Mouse (Mus musculus) small intestine, adult 2 months (tissue): Measurements from ENCODE around the gene Pde3a.

Experiments used
- CTCF ChIP-seq: fragments of 200-500 bp; IDR thresholded peaks from 2 replicates; pipeline ENCODE4 v1.5.1; 2012; ENCODE audit warnings: low read depth, mild to moderate bottlenecking, control low read depth, inconsistent platforms, low read length, moderate library complexity, mixed read lengths; ENCODE audit not compliant: insufficient replicate concordance, insufficient read length; ENCODE audit errors: extremely low read depth
- POLR2A ChIP-seq: fragments of 200-500 bp; IDR thresholded peaks from 2 replicates; pipeline ENCODE4 v1.6.1; 2012; ENCODE audit warnings: low read depth, mild to moderate bottlenecking, control low read depth, inconsistent platforms, low read length, moderate library complexity

DNA sequence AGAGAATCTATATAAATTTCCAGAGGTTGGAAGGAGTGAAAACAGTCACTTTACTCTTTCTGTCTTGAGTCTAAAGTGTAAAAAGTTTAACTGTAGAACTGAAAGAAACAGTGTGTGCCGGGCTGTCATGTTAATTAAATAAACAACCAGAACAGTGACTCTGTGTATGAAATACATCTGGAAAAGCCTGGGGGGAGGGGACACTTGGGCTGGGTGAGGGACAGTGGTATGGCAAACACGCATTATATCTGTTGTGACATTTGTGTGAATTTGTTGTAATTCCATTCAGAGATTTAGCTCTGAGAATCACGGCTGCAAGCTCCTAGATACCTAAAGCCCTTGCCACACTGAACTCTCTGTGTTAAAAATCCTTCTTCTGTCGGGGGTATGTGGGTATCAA, 5.9 kb downstream of the Pde3a start:
- TF ChIP-seq CTCF (no peak), POLR2A (no peak)
